Mouse (Mus musculus) hindbrain, embryonic 14.5 days (tissue): ENCODE results near the gene Snapc5. TPM values are rescaled to one million over a fixed set of nuclear protein-coding genes. Genes with fewer than 3 reads are reported as not detected.

Source experiments
- ATAC-seq: fragments of 200-750 bp; cut with Nextera tagmentation; 2 replicates; pipeline ENCODE4 v1.8.0; 2017; ENCODE audit warnings: moderate number of reproducible peaks, mild to moderate bottlenecking, moderate TSS enrichment, moderate library complexity; ENCODE audit not compliant: low FRiP score
- DNase-seq: peaks from one replicate; pipeline ENCODE4 v3.0.0-alpha.2; 2015; ENCODE audit warnings: low spot score
- H3K27ac ChIP-seq: fragments of 300-500 bp; sonication (generic); 2 replicates; pipeline ENCODE4 v1.5.1; 2014; ENCODE audit warnings: mild to moderate bottlenecking, moderate library complexity
- H3K27me3 ChIP-seq: fragments of 300-500 bp; sonication (generic); 2 replicates; pipeline ENCODE4 v1.6.1; 2014; ENCODE audit warnings: mild to moderate bottlenecking, low read length, mixed read lengths; ENCODE audit not compliant: control insufficient read depth, insufficient read depth
- H3K36me3 ChIP-seq: fragments of 300-500 bp; sonication (generic); replicated peaks from 2 replicates; pipeline ENCODE4 v1.6.1; 2014; ENCODE audit not compliant: control insufficient read depth, insufficient read depth
- H3K4me1 ChIP-seq: fragments of 300-500 bp; sonication (generic); replicated peaks from 2 replicates; pipeline ENCODE4 v1.6.1; 2014; ENCODE audit warnings: antibody characterized with exemption, low read length, mixed read lengths; ENCODE audit not compliant: control insufficient read depth, insufficient read depth
- H3K4me2 ChIP-seq: fragments of 300-500 bp; sonication (generic); replicated peaks from 2 replicates; pipeline ENCODE4 v1.6.1; 2014; ENCODE audit warnings: mild to moderate bottlenecking, moderate library complexity
- H3K4me3 ChIP-seq: fragments of 300-500 bp; sonication (generic); replicated peaks from 2 replicates; pipeline ENCODE4 v1.5.1; 2014; ENCODE audit warnings: mild to moderate bottlenecking, low read length
- H3K9ac ChIP-seq: fragments of 300-500 bp; sonication (generic); 2 replicates; pipeline ENCODE4 v1.6.1; 2014
- H3K9me3 ChIP-seq: fragments of 300-500 bp; sonication (generic); 2 replicates; pipeline ENCODE4 v1.6.1; 2016; ENCODE audit warnings: low read length; ENCODE audit not compliant: control insufficient read depth
- WGBS: fragments of 180-500 bp; shearing (Covaris S2); extraction: QIAGEN DNeasy Blood & Tissue Kit; methylation state at CpG from one replicate; pipeline ENCODE4 v1.1.7; 2014; 5-methylcytosine and 5-hydroxymethylcytosine counted together
- polyA plus RNA-seq: library from polyadenylated mRNA; unstranded; fragments of >200 nt; fragmentation: Nextera tagmentation; extraction: Ambion mirVana; gene quantifications from 2 replicates; pipeline ENCODE4 v1.2.1, GENCODE M21; 2014

Snapc5 gene
- polyA plus RNA-seq, 1 experiment from 2014 or later: 27.0 TPM

- Histone ChIP-seq H3K9me3 (no peaks in the 10 kb centered on the region), H3K4me2 (no peak overlapping the region), H3K9ac (no peak overlapping the region), H3K27me3 (no peaks in the 10 kb centered on the region), H3K4me1 (no peaks in the 10 kb centered on the region), H3K36me3 (peaks cover 9% of the 10 kb centered on the region; the same call in 1 of the 2 replicates), H3K27ac (no peak overlapping the region), H3K4me3 (no peak overlapping the region)
- 98% methylated on average over 2 of the region's 2 CpGs for WGBS
- ATAC-seq: no peak
- DNase-seq: no peak
Observed at GRCm38 (mm10) chr9:64216641-64217040, 37.6 kb downstream of the Snapc5 start.

GRCm38 (mm10) chr9:64217887-64218286 lies 38.8 kb downstream of the Snapc5 start:
- ATAC-seq (no peak), DNase-seq (no peak)
- H3K4me3 ChIP-seq: no peak overlapping the region
- no peaks in the 10 kb centered on the region for H3K27me3 ChIP-seq
- H3K36me3 ChIP-seq: no peaks in the 10 kb centered on the region
- no peaks in the 10 kb centered on the region for H3K4me1 ChIP-seq
- H3K9ac ChIP-seq: no peak overlapping the region
- H3K4me2 ChIP-seq: no peak overlapping the region
- H3K9me3 ChIP-seq: no peaks in the 10 kb centered on the region
- H3K27ac ChIP-seq: no peak overlapping the region

GRCm38 (mm10) chr9:64219305-64219704 lies 40.2 kb downstream of the Snapc5 start:
- no peak for ATAC-seq
- no peak overlapping the region for H3K4me2 ChIP-seq
- no peaks in the 10 kb centered on the region for H3K9me3 ChIP-seq
- H3K36me3 ChIP-seq: no peaks in the 10 kb centered on the region
- no peak overlapping the region for H3K27ac ChIP-seq
- H3K9ac ChIP-seq: no peak overlapping the region
- WGBS: 67% methylated on average over 1 of the region's 1 CpGs
- H3K27me3 ChIP-seq: no peaks in the 10 kb centered on the region
- H3K4me1 ChIP-seq: no peaks in the 10 kb centered on the region
- no peak for DNase-seq
- no peak overlapping the region for H3K4me3 ChIP-seq

- 90% methylated on average over 10 of the region's 10 CpGs for WGBS
- no peak for DNase-seq
- no peaks in the 10 kb centered on the region for H3K9me3 ChIP-seq
Observed at GRCm38 (mm10) chr9:64219772-64220420, 40.8 kb downstream of the Snapc5 start.

GRCm38 (mm10) chr9:64220603-64221002 lies 41.5 kb downstream of the Snapc5 start:
- ATAC-seq (no peak), DNase-seq (no peak)

More at GRCm38 (mm10) chr9:64219772-64220420, 40.8 kb downstream of the Snapc5 start:
- H3K36me3 ChIP-seq: no peaks in the 10 kb centered on the region
- ATAC-seq: no peak
- H3K4me2 ChIP-seq: no peak overlapping the region
- H3K27ac ChIP-seq: no peak overlapping the region
- no peaks in the 10 kb centered on the region for H3K27me3 ChIP-seq
- H3K4me3 ChIP-seq: no peak overlapping the region
- H3K4me1 ChIP-seq: no peaks in the 10 kb centered on the region
- H3K9ac ChIP-seq: no peak overlapping the region

GRCm38 (mm10) chr9:64221480-64221879 lies 42.4 kb downstream of the Snapc5 start:
- no peak overlapping the region for H3K9ac ChIP-seq
- no peaks in the 10 kb centered on the region for H3K36me3 ChIP-seq
- no peak overlapping the region for H3K4me3 ChIP-seq
- no peaks in the 10 kb centered on the region for H3K4me1 ChIP-seq
- H3K9me3 ChIP-seq: no peaks in the 10 kb centered on the region
- ATAC-seq (no peak), DNase-seq (no peak)
- H3K4me2 ChIP-seq: no peak overlapping the region
- no peak overlapping the region for H3K27ac ChIP-seq
- H3K27me3 ChIP-seq: no peaks in the 10 kb centered on the region
- 90% methylated on average over 4 of the region's 4 CpGs for WGBS

More at GRCm38 (mm10) chr9:64220603-64221002, 41.5 kb downstream of the Snapc5 start:
- Histone ChIP-seq H3K4me2 (no peak overlapping the region), H3K9me3 (no peaks in the 10 kb centered on the region), H3K9ac (no peak overlapping the region), H3K36me3 (no peaks in the 10 kb centered on the region), H3K27ac (no peak overlapping the region), H3K27me3 (no peaks in the 10 kb centered on the region), H3K4me3 (no peak overlapping the region), H3K4me1 (no peaks in the 10 kb centered on the region)
- WGBS: 58% methylated on average over 1 of the region's 1 CpGs

- Histone ChIP-seq H3K27me3 (no peaks in the 10 kb centered on the region), H3K36me3 (no peaks in the 10 kb centered on the region), H3K9ac (no peak overlapping the region), H3K9me3 (no peaks in the 10 kb centered on the region), H3K27ac (no peak overlapping the region), H3K4me3 (no peak overlapping the region), H3K4me1 (no peaks in the 10 kb centered on the region), H3K4me2 (no peak overlapping the region)
- no peak for DNase-seq
- no peak for ATAC-seq
- 60% methylated on average over 2 of the region's 2 CpGs for WGBS
Observed at GRCm38 (mm10) chr9:64222098-64222497, 43.0 kb downstream of the Snapc5 start.

GRCm38 (mm10) chr9:64225805-64226204 lies 46.7 kb downstream of the Snapc5 start:
- no peaks in the 10 kb centered on the region for H3K4me1 ChIP-seq
- H3K9me3 ChIP-seq: no peaks in the 10 kb centered on the region
- ATAC-seq: no peak
- no peaks in the 10 kb centered on the region for H3K36me3 ChIP-seq
- DNase-seq: no peak
- H3K4me2 ChIP-seq: no peak overlapping the region
- H3K27ac ChIP-seq: no peak overlapping the region
- H3K27me3 ChIP-seq: no peaks in the 10 kb centered on the region
- no peak overlapping the region for H3K9ac ChIP-seq
- no peak overlapping the region for H3K4me3 ChIP-seq

- ATAC-seq (no peak), DNase-seq (no peak)
- Histone ChIP-seq H3K9ac (no peak overlapping the region), H3K9me3 (no peaks in the 10 kb centered on the region), H3K36me3 (no peaks in the 10 kb centered on the region), H3K27ac (no peak overlapping the region), H3K4me1 (peaks cover 8% of the 10 kb centered on the region; the same call in 1 of the 2 replicates), H3K4me3 (no peak overlapping the region), H3K27me3 (no peaks in the 10 kb centered on the region), H3K4me2 (no peak overlapping the region)
- WGBS: 84% methylated on average over 12 of the region's 12 CpGs
Observed at GRCm38 (mm10) chr9:64227736-64228135, 48.7 kb downstream of the Snapc5 start.

GRCm38 (mm10) chr9:64228972-64229371 lies 49.9 kb downstream of the Snapc5 start:
- Histone ChIP-seq H3K4me2 (no peak overlapping the region), H3K27ac (no peak overlapping the region), H3K27me3 (no peaks in the 10 kb centered on the region), H3K9me3 (no peaks in the 10 kb centered on the region), H3K4me1 (peaks cover 13% of the 10 kb centered on the region), H3K36me3 (no peaks in the 10 kb centered on the region), H3K4me3 (no peak overlapping the region), H3K9ac (no peak overlapping the region)
- DNase-seq (no peak), ATAC-seq (no peak)
